Mouse (Mus musculus): ENCODE measurements at regions not wholly inside any gene's neighbourhood (a gene's known extent, or its start where the extent isn't known, plus 50 kb on each side); places are given as distances from the start of the nearest gene placed in this dataset.
"Not testable (repeated sequence)": the region's sequence is repeated elsewhere in the genome, so short reads cannot be mapped to it uniquely, and the experiment has no call there.

DNA sequence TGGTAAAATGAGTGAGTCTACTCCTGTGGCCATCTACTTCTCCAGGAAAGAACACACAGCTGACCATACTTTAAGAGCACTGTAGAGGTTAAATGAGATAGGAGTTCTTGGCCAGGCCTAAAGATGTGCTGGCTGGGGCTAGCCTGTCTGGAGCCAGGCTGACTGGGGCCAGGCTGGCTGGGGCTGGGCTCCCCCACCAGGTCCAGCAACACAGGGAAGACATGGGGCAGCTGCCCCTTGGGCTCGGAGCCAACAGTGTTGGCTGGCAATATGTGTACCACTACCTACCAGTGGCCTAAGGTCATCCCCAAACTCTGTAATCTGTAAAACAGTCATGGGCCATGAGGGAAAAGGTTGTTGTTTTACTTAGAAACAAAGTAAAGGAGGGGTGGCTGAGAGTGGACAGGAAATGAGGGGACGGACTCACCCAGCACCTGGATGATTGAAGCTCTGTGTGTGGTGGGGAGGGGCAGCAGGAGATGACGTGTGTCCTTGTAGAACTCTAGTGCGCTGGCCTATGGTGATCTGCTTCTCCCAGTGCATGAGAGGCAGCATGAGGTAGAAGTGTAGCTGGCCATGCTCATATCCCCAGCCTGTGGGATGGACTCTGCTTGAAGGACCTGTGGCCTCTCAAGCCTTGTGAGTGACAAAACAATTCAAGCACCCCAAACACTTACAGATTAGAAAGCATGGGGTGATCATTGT is 67.0 kb downstream of the Foxa2 start:
- no peak for ATAC-seq (ENCODE audit: insufficient read depth, low read depth)

DNA sequence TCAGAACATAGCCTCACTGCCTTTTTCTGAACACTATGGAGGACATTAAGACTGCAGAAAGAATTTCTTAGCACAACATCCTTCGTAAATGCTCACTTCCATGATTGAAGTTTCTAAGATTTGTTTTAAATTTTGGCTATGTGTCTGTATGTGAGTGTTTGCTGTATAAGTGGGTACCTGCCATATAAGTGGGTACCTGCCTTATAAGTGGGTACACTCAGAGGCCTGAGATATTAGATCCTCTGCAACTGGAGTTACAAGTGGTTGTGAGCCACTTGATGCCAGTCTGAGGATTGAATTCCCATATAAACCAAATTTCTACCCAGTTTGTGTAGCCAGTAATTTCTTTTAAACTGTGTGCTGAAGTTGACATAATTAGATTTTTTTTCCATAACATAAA is 67.8 kb downstream of the Foxa2 start:
- TF ChIP-seq EP300 (IDR thresholded peaks at IDR 0.05; ENCODE audit: low read depth) = no peak
- TF ChIP-seq CTCF (IDR thresholded peaks at IDR 0.05; ENCODE audit: low read depth) = no peak
- H3K36me3 ChIP-seq (replicated peaks; ENCODE audit: control insufficient read depth, insufficient read depth, low read length) = no peaks in the 10 kb centered on the region
- no peak overlapping the region for H3K4me2 ChIP-seq (ENCODE audit: low read depth, low read length)
- no peaks in the 10 kb centered on the region for H3K4me1 ChIP-seq (ENCODE audit: control insufficient read depth, insufficient read depth)
- WGBS = 81% methylated on average over 1 of the region's 1 CpGs
- no peak for ATAC-seq (ENCODE audit: insufficient read depth, low read depth)
- no peak overlapping the region for H3K27ac ChIP-seq (ENCODE audit: low read depth)
- no peaks in the 10 kb centered on the region for H3K27me3 ChIP-seq (ENCODE audit: control insufficient read depth, insufficient read depth, low read length)
- H3K9ac ChIP-seq (replicated peaks; ENCODE audit: low read depth, low read length) = no peak overlapping the region
- H3K4me3 ChIP-seq (ENCODE audit: low read depth, low read length) = no peak overlapping the region
- no peak for DNase-seq (ENCODE audit: low spot score)
- no peaks in the 10 kb centered on the region for H3K9me3 ChIP-seq (replicated peaks; ENCODE audit: control insufficient read depth, low read length)

More for the DNA sequence above, 67.0 kb downstream of the Foxa2 start:
- Histone ChIP-seq H3K4me2 (ENCODE audit: low read depth, low read length) (no peak overlapping the region), H3K4me1 (ENCODE audit: control insufficient read depth, insufficient read depth) (no peaks in the 10 kb centered on the region), H3K9me3 (replicated peaks; ENCODE audit: control insufficient read depth, low read length) (no peaks in the 10 kb centered on the region), H3K27me3 (ENCODE audit: control insufficient read depth, insufficient read depth, low read length) (no peaks in the 10 kb centered on the region), H3K36me3 (replicated peaks; ENCODE audit: control insufficient read depth, insufficient read depth, low read length) (no peaks in the 10 kb centered on the region), H3K27ac (ENCODE audit: low read depth) (no peak overlapping the region), H3K4me3 (ENCODE audit: low read depth, low read length) (no peak overlapping the region), H3K9ac (replicated peaks; ENCODE audit: low read depth, low read length) (no peak overlapping the region)
- TF ChIP-seq EP300 (IDR thresholded peaks at IDR 0.05; ENCODE audit: low read depth) (no peak), CTCF (IDR thresholded peaks at IDR 0.05; ENCODE audit: low read depth) (no peak)
- DNase-seq (ENCODE audit: low spot score) = no peak
- whole genome bisulfite sequencing = 74% methylated on average over 4 of the region's 4 CpGs

GRCm38 (mm10) chr2:147974776-147975175 is 72.0 kb downstream of the Foxa2 start:
- Histone ChIP-seq H3K36me3 (replicated peaks; ENCODE audit: control insufficient read depth, insufficient read depth, low read length) (no peaks in the 10 kb centered on the region), H3K27ac (ENCODE audit: low read depth) (no peak overlapping the region), H3K9ac (replicated peaks; ENCODE audit: low read depth, low read length) (no peak overlapping the region), H3K9me3 (replicated peaks; ENCODE audit: control insufficient read depth, low read length) (no peaks in the 10 kb centered on the region), H3K27me3 (ENCODE audit: control insufficient read depth, insufficient read depth, low read length) (no peaks in the 10 kb centered on the region), H3K4me1 (ENCODE audit: control insufficient read depth, insufficient read depth) (no peaks in the 10 kb centered on the region), H3K4me2 (ENCODE audit: low read depth, low read length) (no peak overlapping the region), H3K4me3 (ENCODE audit: low read depth, low read length) (no peak overlapping the region)
- DNase-seq (ENCODE audit: low spot score) (no peak), ATAC-seq (ENCODE audit: insufficient read depth, low read depth) (no peak)
- TF ChIP-seq CTCF (IDR thresholded peaks at IDR 0.05; ENCODE audit: low read depth) (no peak), EP300 (IDR thresholded peaks at IDR 0.05; ENCODE audit: low read depth) (no peak)
- 26% methylated on average over 2 of the region's 2 CpGs for WGBS

- Histone ChIP-seq H3K4me3 (ENCODE audit: low read depth, low read length) (no peak overlapping the region), H3K9ac (replicated peaks; ENCODE audit: low read depth, low read length) (no peak overlapping the region), H3K27me3 (ENCODE audit: control insufficient read depth, insufficient read depth, low read length) (no peaks in the 10 kb centered on the region), H3K4me2 (ENCODE audit: low read depth, low read length) (no peak overlapping the region), H3K27ac (ENCODE audit: low read depth) (no peak overlapping the region), H3K9me3 (replicated peaks; ENCODE audit: control insufficient read depth, low read length) (no peaks in the 10 kb centered on the region), H3K36me3 (replicated peaks; ENCODE audit: control insufficient read depth, insufficient read depth, low read length) (no peaks in the 10 kb centered on the region), H3K4me1 (ENCODE audit: control insufficient read depth, insufficient read depth) (no peaks in the 10 kb centered on the region)
- DNase-seq (ENCODE audit: low spot score) = no peak
- ATAC-seq (ENCODE audit: insufficient read depth, low read depth) = no peak
- TF ChIP-seq CTCF (IDR thresholded peaks at IDR 0.05; ENCODE audit: low read depth) (no peak), EP300 (IDR thresholded peaks at IDR 0.05; ENCODE audit: low read depth) (no peak)
- 46% methylated on average over 10 of the region's 10 CpGs for WGBS
Observed at GRCm38 (mm10) chr2:147968671-147969070, 78.1 kb downstream of the Foxa2 start.

DNA sequence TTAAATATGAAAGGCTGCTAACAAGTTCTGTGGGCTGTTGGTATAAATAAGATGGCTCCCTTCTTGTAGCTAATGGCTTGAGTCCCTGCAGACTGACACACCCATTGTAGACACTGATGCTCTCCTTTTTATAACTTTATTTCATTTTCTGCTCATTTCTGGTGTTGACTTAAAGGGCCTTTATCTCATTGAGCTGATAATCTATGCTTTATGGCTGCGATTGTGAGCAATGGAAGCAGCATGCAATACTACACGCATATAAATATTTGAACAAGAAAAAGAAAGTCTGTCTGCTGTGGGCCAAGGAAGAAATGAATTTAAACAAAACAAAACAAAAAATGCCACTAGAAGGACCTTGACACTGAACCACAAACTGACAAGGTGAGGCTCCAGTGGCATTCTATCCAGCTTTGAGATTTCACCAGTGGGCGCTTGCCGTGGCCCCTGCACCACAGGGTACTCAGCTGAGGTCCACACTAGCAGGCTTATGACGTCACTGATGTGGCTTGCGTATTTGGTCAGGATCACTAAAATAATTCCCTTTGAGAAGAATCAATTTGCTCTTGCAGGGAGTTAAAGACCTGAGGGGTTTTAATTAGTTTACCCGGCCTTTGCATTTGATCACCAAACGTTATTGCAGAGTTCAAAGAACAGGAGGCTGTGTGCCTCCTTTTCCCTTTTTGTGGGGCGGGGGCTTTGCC is 78.8 kb downstream of the Foxa2 start:
- 68% methylated on average over 9 of the region's 9 CpGs for WGBS
- no peak overlapping the region for H3K27ac ChIP-seq (ENCODE audit: low read depth)

DNA sequence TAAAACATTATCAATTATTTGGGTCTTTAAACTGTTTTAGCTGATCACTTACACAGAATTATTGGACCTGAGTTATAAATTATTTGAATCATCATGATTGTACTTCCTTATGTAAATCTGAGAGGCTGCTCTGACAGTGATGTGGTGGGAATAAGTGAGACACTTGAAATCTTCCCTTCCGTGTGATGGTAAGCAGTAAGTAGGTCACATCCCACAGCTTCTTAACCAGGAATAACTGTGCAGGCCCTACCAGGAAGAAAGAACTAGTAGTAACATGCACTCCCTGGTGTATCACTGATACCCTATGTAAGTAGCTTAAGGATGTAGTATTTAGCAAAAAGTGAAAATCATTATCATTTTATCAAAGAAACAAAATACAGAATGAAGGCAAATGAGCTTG is 83.5 kb downstream of the Foxa2 start:
- ATAC-seq (ENCODE audit: insufficient read depth, low read depth); H3K9ac ChIP-seq (replicated peaks; ENCODE audit: low read depth, low read length); H3K27ac ChIP-seq (ENCODE audit: low read depth); H3K9me3 ChIP-seq (replicated peaks; ENCODE audit: control insufficient read depth, low read length); H3K4me3 ChIP-seq (ENCODE audit: low read depth, low read length); H3K4me1 ChIP-seq (ENCODE audit: control insufficient read depth, insufficient read depth); H3K27me3 ChIP-seq (ENCODE audit: control insufficient read depth, insufficient read depth, low read length); H3K4me2 ChIP-seq (ENCODE audit: low read depth, low read length); DNase-seq (ENCODE audit: low spot score); H3K36me3 ChIP-seq (replicated peaks; ENCODE audit: control insufficient read depth, insufficient read depth, low read length): not testable (repeated sequence)
- 76% methylated on average over 1 of the region's 1 CpGs for WGBS

More for the DNA sequence above, 78.8 kb downstream of the Foxa2 start:
- no peak for ATAC-seq (ENCODE audit: insufficient read depth, low read depth)
- Histone ChIP-seq H3K36me3 (replicated peaks; ENCODE audit: control insufficient read depth, insufficient read depth, low read length) (no peaks in the 10 kb centered on the region), H3K4me3 (ENCODE audit: low read depth, low read length) (no peak overlapping the region), H3K9me3 (replicated peaks; ENCODE audit: control insufficient read depth, low read length) (no peaks in the 10 kb centered on the region), H3K9ac (replicated peaks; ENCODE audit: low read depth, low read length) (no peak overlapping the region), H3K4me2 (ENCODE audit: low read depth, low read length) (no peak overlapping the region), H3K27me3 (ENCODE audit: control insufficient read depth, insufficient read depth, low read length) (no peaks in the 10 kb centered on the region), H3K4me1 (ENCODE audit: control insufficient read depth, insufficient read depth) (no peaks in the 10 kb centered on the region)
- DNase-seq (ENCODE audit: low spot score) = no peak
- no peak for TF ChIP-seq EP300 (IDR thresholded peaks at IDR 0.05; ENCODE audit: low read depth)
- TF ChIP-seq CTCF (IDR thresholded peaks at IDR 0.05; ENCODE audit: low read depth) = no peak

All from heart, postnatal 0 days (tissue).